Mouse (Mus musculus) hindbrain, embryonic 13.5 days (tissue): ENCODE data around the gene Fam3c. TPM values are rescaled to one million over a fixed set of nuclear protein-coding genes. Genes with fewer than 3 reads are reported as not detected.

Experiments
- polyA plus RNA-seq: library from polyadenylated mRNA; unstranded; fragments of >200 nt; fragmentation: Nextera tagmentation; extraction: Ambion mirVana; gene quantifications from 2 replicates; pipeline ENCODE4 v1.2.1, GENCODE M21; 2015

Fam3c gene
- polyA plus RNA-seq, 1 experiment from 2014 or later, result 50.5 TPM

Other genes with a start within 250 kb of the Fam3c start
- gene Wnt16, start 68.0 kb downstream of the Fam3c start, polyA plus RNA-seq, result 0.40 and 0.60 TPM in 2 replicates